Mouse (Mus musculus) frontal cortex, postnatal 25 days (tissue): ENCODE results near the gene Tma7.

Source experiments
- DNase-seq, 2 experiments: peaks; one replicate each; pipeline ENCODE4 v3.0.0; 2022; ENCODE audit warnings: low spot score in 2 of 2

Tma7 gene

GRCm38 (mm10) chr9:109102541-109102940, 20.2 kb upstream of the Tma7 start:
- no peak for DNase-seq

- no peak for DNase-seq
Measured at GRCm38 (mm10) chr9:109101933-109102445, 19.6 kb upstream of the Tma7 start.

- DNase-seq, result no peak
Measured at GRCm38 (mm10) chr9:109100307-109100928, 18.0 kb upstream of the Tma7 start.

GRCm38 (mm10) chr9:109098969-109099368, 16.6 kb upstream of the Tma7 start:
- DNase-seq, result no peak

- no peak for DNase-seq
Measured at GRCm38 (mm10) chr9:109098366-109098765, 16.0 kb upstream of the Tma7 start.

- DNase-seq, result peak in 1 of 2 experiments; percentile 43
Measured at GRCm38 (mm10) chr9:109097831-109098230, 15.4 kb upstream of the Tma7 start.

- no peak for DNase-seq
Measured at GRCm38 (mm10) chr9:109097291-109097690, 14.9 kb upstream of the Tma7 start.

- DNase-seq, result no peak
Measured at GRCm38 (mm10) chr9:109096856-109097255, 14.5 kb upstream of the Tma7 start.

GRCm38 (mm10) chr9:109096251-109096661, 13.9 kb upstream of the Tma7 start:
- DNase-seq, result no peak

- peak in 1 of 2 experiments; percentile 55 for DNase-seq
Measured at GRCm38 (mm10) chr9:109095137-109095982, 13.0 kb upstream of the Tma7 start, which contains the start of gene Plxnb1. Gene Plxnb1 (plus strand): TSS chr9:109095389.

- DNase-seq, result no peak
Measured at GRCm38 (mm10) chr9:109094553-109095136, 12.3 kb upstream of the Tma7 start.

- DNase-seq, result no peak
Measured at GRCm38 (mm10) chr9:109093786-109094552, 11.6 kb upstream of the Tma7 start.

GRCm38 (mm10) chr9:109092799-109093198, 10.4 kb upstream of the Tma7 start:
- no peak for DNase-seq

- DNase-seq, result no peak
Measured at GRCm38 (mm10) chr9:109091802-109092201, 9.4 kb upstream of the Tma7 start.

GRCm38 (mm10) chr9:109090446-109090845, 8.1 kb upstream of the Tma7 start:
- no peak for DNase-seq

- no peak for DNase-seq
Measured at GRCm38 (mm10) chr9:109087987-109088386, 5.6 kb upstream of the Tma7 start.

GRCm38 (mm10) chr9:109084922-109085321, 2.5 kb upstream of the Tma7 start:
- DNase-seq, result no peak

GRCm38 (mm10) chr9:109081749-109082123, 651 bp downstream of the Tma7 start:
- DNase-seq, result no peak

GRCm38 (mm10) chr9:109080516-109080915, 1.9 kb downstream of the Tma7 start:
- no peak for DNase-seq

- DNase-seq, result peak; percentile 85 to 89
Measured at GRCm38 (mm10) chr9:109073661-109074573, 8.5 kb downstream of the Tma7 start, which contains the start of gene Atrip. Gene Atrip (minus strand): TSS chr9:109074124.
